26 mouse cellular contexts compared by ENCODE assay signal in the genomic region with DNA sequence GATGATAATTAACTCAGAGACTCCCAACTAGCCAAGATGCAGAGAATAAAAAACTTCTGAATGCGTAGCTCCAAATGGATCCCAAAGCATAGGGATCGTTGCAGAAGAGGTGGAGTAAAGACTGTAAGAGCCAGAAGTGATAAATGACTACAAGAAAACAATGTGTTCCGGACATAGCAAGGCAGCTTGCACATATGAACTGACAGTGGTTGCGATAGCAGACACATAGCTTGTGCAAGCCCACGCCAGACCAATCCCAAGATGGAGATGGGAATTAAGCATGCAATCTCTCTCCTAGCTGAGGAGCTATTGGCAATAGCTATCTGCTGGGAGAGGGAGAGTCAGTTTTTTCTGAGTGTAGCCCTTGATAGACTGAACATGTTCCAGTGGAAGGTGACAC.
"Had no signal": no experiment of that assay in that cellular context is flagged by ENCODE, and none has a peak within 500 bp of the region (broad histone marks: within the 10 kb centered on the region; RNA-seq: fewer than 3 reads in every experiment).

No protein-coding gene starts in this region.

- H3K4me2 ChIP-seq: heart, embryonic 11.5 days; heart, embryonic 13.5 days; heart, embryonic 15.5 days; hindbrain, embryonic 13.5 days; hindbrain, embryonic 15.5 days; kidney, embryonic 15.5 days; limb, embryonic 13.5 days; limb, embryonic 15.5 days had no signal

- H3K36me3 ChIP-seq: heart, embryonic 13.5 days; heart, embryonic 15.5 days; hindbrain, embryonic 13.5 days; hindbrain, embryonic 15.5 days; kidney, embryonic 15.5 days; limb, embryonic 13.5 days; limb, embryonic 15.5 days had no signal

- H3K27me3 ChIP-seq: heart, embryonic 13.5 days; heart, embryonic 15.5 days; hindbrain, embryonic 13.5 days; hindbrain, embryonic 15.5 days; kidney, embryonic 15.5 days; limb, embryonic 13.5 days; limb, embryonic 15.5 days had no signal

- H3K4me1 ChIP-seq: heart, embryonic 13.5 days; heart, embryonic 15.5 days; hindbrain, embryonic 13.5 days; hindbrain, embryonic 15.5 days; kidney, embryonic 15.5 days; limb, embryonic 13.5 days; limb, embryonic 15.5 days had no signal

- DNase-seq: gastrocnemius, adult 2 months; gastrocnemius, postnatal 10 days; gastrocnemius, postnatal 36 days; heart, adult 11 months; heart, adult 2 months; heart, postnatal 14 days; heart, postnatal 36 days; kidney, adult 11 months; kidney, adult 2 months; kidney, adult 9 months; kidney, postnatal 10 days; kidney, postnatal 25 days; kidney, postnatal 4 days had no signal

- H3K27ac ChIP-seq: gastrocnemius, adult 2 months; heart, adult 2 months; heart, embryonic 13.5 days; heart, embryonic 15.5 days; hindbrain, embryonic 13.5 days; hindbrain, embryonic 15.5 days; hindbrain, postnatal 0 days; kidney, embryonic 15.5 days; layer of hippocampus, adult 2 months; left cerebral cortex, adult 2 months; limb, embryonic 13.5 days; limb, embryonic 15.5 days had no signal

- ATAC-seq: forebrain, embryonic 16.5 days; hindbrain, postnatal 0 days; intestine, embryonic 16.5 days had no signal

- H3K4me3 ChIP-seq: gastrocnemius, adult 2 months; heart, adult 2 months; heart, embryonic 13.5 days; heart, embryonic 15.5 days; hindbrain, embryonic 13.5 days; hindbrain, embryonic 15.5 days; kidney, embryonic 15.5 days; layer of hippocampus, adult 2 months; left cerebral cortex, adult 2 months; limb, embryonic 13.5 days; limb, embryonic 15.5 days had no signal

- H3K9me3 ChIP-seq: heart, embryonic 13.5 days; heart, embryonic 15.5 days; hindbrain, embryonic 13.5 days; hindbrain, embryonic 15.5 days; kidney, embryonic 15.5 days; limb, embryonic 13.5 days; limb, embryonic 15.5 days had no signal

- H3K9ac ChIP-seq: heart, embryonic 13.5 days; heart, embryonic 15.5 days; hindbrain, embryonic 13.5 days; hindbrain, embryonic 15.5 days; kidney, embryonic 15.5 days; limb, embryonic 13.5 days; limb, embryonic 15.5 days had no signal
